Mouse (Mus musculus) stomach, postnatal 0 days (tissue): ENCODE results near the gene Fam227b. TPM values are rescaled to one million over a fixed set of nuclear protein-coding genes. Genes with fewer than 3 reads are reported as not detected.
A peak's percentile ranks its signal among the peaks of the same experiment; 100 is the strongest.

Experiments used
- ATAC-seq: fragments of 200-750 bp; cut with Nextera tagmentation; 2 replicates; pipeline ENCODE4 v1.8.0; 2017; ENCODE audit not compliant: low FRiP score, low TSS enrichment
- DNase-seq: peaks from one replicate; pipeline ENCODE4 v3.0.0-alpha.2; 2016; ENCODE audit warnings: low spot score
- H3K27ac ChIP-seq: fragments of 300-500 bp; sonication (generic); replicated peaks from 2 replicates; pipeline ENCODE4 v1.5.1; 2014; ENCODE audit warnings: mild to moderate bottlenecking, control low read depth
- H3K27me3 ChIP-seq: fragments of 300-500 bp; sonication (generic); 2 replicates; pipeline ENCODE4 v1.6.1; 2014; ENCODE audit warnings: low read length; ENCODE audit not compliant: control insufficient read depth, insufficient read depth
- H3K36me3 ChIP-seq: fragments of 300-500 bp; sonication (generic); 2 replicates; pipeline ENCODE4 v1.6.1; 2014; ENCODE audit warnings: low read length, mixed read lengths; ENCODE audit not compliant: control insufficient read depth, insufficient read depth
- H3K4me1 ChIP-seq: fragments of 300-500 bp; sonication (generic); replicated peaks from 2 replicates; pipeline ENCODE4 v1.6.1; 2014; ENCODE audit warnings: antibody characterized with exemption; ENCODE audit not compliant: control insufficient read depth, insufficient read depth
- H3K4me2 ChIP-seq: fragments of 300-500 bp; sonication (generic); replicated peaks from 2 replicates; pipeline ENCODE4 v1.6.1; 2014; ENCODE audit warnings: low read depth, mild to moderate bottlenecking, control low read depth, moderate library complexity
- H3K4me3 ChIP-seq: fragments of 300-500 bp; sonication (generic); 2 replicates; pipeline ENCODE4 v1.5.1; 2014; ENCODE audit warnings: low read depth, low read length, control low read depth
- H3K9ac ChIP-seq: fragments of 300-500 bp; sonication (generic); 2 replicates; pipeline ENCODE4 v1.6.1; 2014; ENCODE audit warnings: mild to moderate bottlenecking, low read length, control low read depth, mixed read lengths
- H3K9me3 ChIP-seq: fragments of 300-500 bp; sonication (generic); 2 replicates; pipeline ENCODE4 v1.6.1; 2016; ENCODE audit warnings: low read length; ENCODE audit not compliant: control insufficient read depth
- CTCF ChIP-seq: IDR thresholded peaks from 2 replicates; pipeline ENCODE4 v1.5.1; 2016; ENCODE audit warnings: antibody characterized with exemption, low read depth, mild to moderate bottlenecking, moderate library complexity
- EP300 ChIP-seq: optimal IDR thresholded peaks from 2 replicates; pipeline ENCODE3; 2016; ENCODE audit warnings: antibody characterized with exemption
- WGBS: fragments of 180-500 bp; shearing (Covaris S2); extraction: QIAGEN DNeasy Blood & Tissue Kit; methylation state at CpG from one replicate; pipeline ENCODE4 v1.1.7; 2014; 5-methylcytosine and 5-hydroxymethylcytosine counted together
- polyA plus RNA-seq: library from polyadenylated mRNA; unstranded; fragments of >200 nt; fragmentation: Nextera tagmentation; extraction: Ambion mirVana; gene quantifications from 2 replicates; pipeline ENCODE4 v1.2.1, GENCODE M21; 2015

Fam227b gene
- polyA plus RNA-seq, 1 experiment from 2014 or later: not detected

DNA sequence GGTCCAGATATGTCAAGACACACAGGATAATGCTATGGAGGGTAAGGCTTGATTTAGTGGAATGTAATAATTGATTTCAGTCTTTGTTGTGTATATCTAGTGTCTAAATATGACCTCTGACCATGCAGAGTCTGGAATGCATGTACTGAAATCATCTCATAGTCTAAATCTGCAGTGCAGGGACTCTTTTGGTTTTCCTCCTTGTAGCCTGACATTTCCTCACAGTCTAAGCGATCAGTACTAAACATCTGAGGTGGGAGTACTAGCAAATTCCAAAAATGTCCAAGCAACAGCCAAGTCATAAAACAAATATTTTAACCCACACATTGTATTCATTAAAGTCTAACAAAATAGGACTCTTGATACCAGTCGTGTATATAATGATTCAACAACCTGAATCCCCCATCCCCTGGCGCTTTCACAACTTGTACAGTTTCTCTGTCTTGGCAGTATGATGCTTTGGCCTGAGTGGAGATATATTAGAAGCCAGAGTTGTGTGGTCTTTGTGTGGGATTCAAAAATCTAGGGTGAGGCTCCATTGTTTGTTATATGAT is 86.4 kb downstream of the Fam227b start:
- H3K4me3 ChIP-seq: no peak overlapping the region
- WGBS: 64% methylated on average over 3 of the region's 3 CpGs
- H3K27me3 ChIP-seq: no peaks in the 10 kb centered on the region
- H3K36me3 ChIP-seq: no peaks in the 10 kb centered on the region
- no peak for DNase-seq
- no peaks in the 10 kb centered on the region; the same call in 1 of the 2 replicates for H3K4me1 ChIP-seq
- TF ChIP-seq EP300 (no peak), CTCF (no peak)
- no peak overlapping the region for H3K27ac ChIP-seq
- no peak for ATAC-seq
- no peak overlapping the region for H3K4me2 ChIP-seq
- H3K9ac ChIP-seq: no peak overlapping the region
- no peaks in the 10 kb centered on the region for H3K9me3 ChIP-seq

- 38% methylated on average over 2 of the region's 2 CpGs for WGBS
- TF ChIP-seq EP300 (no peak), CTCF (no peak)
- ATAC-seq (no peak), DNase-seq (no peak)
- Histone ChIP-seq H3K4me3 (no peak overlapping the region), H3K9me3 (no peaks in the 10 kb centered on the region), H3K36me3 (no peaks in the 10 kb centered on the region), H3K27ac (no peak overlapping the region), H3K27me3 (no peaks in the 10 kb centered on the region), H3K4me2 (no peak overlapping the region), H3K9ac (no peak overlapping the region), H3K4me1 (no peaks in the 10 kb centered on the region; the same call in 1 of the 2 replicates)
Observed at GRCm38 (mm10) chr2:126064814-126065213, 87.0 kb downstream of the Fam227b start.

GRCm38 (mm10) chr2:126062876-126063275 is 88.9 kb downstream of the Fam227b start:
- no peak for DNase-seq
- Histone ChIP-seq H3K36me3 (no peaks in the 10 kb centered on the region), H3K4me3 (no peak overlapping the region), H3K4me2 (no peak overlapping the region), H3K27me3 (no peaks in the 10 kb centered on the region), H3K9me3 (no peaks in the 10 kb centered on the region), H3K27ac (no peak overlapping the region), H3K9ac (no peak overlapping the region), H3K4me1 (no peaks in the 10 kb centered on the region; the same call in 1 of the 2 replicates)
- no peak for ATAC-seq
- WGBS: 61% methylated on average over 7 of the region's 7 CpGs
- no peak for TF ChIP-seq EP300
- no peak for TF ChIP-seq CTCF

GRCm38 (mm10) chr2:126061037-126061773 is 90.6 kb downstream of the Fam227b start:
- no peaks in the 10 kb centered on the region; the same call in 1 of the 2 replicates for H3K4me1 ChIP-seq
- H3K27ac ChIP-seq: no peak overlapping the region
- no peaks in the 10 kb centered on the region for H3K36me3 ChIP-seq
- ATAC-seq (no peak; the same call in 1 of the 2 replicates), DNase-seq (no peak)
- H3K9me3 ChIP-seq: no peaks in the 10 kb centered on the region
- H3K9ac ChIP-seq: no peak overlapping the region
- 41% methylated on average over 17 of the region's 17 CpGs for WGBS
- H3K4me3 ChIP-seq: no peak overlapping the region
- no peaks in the 10 kb centered on the region for H3K27me3 ChIP-seq
- H3K4me2 ChIP-seq: peak overlapping the region; percentile 25
- TF ChIP-seq EP300: no peak

DNA sequence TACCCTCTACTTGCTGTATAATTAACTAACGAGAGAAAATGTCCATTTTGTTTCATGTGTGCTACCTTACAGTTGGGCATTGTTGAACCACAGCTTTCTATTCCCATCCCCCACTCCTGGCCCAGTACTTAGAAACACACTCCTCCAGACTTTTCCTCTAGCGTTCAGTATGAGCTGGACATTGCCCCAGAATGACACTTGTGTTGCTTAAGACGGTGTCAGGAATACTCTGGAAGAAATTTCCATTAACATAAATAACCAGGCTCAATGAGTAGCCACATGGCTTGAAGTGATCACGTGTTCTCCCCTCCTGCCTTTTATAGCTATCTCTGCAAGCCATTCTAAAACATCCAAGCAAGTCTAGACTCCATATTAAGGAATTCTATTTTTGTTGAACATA is 91.2 kb downstream of the Fam227b start:
- Histone ChIP-seq H3K27ac (peak overlapping the region; percentile 24; the same call in 1 of the 2 replicates), H3K4me2 (0 out of 2 replicates have a peak overlapping the region, but pooled peaks have one; percentile 25), H3K27me3 (no peaks in the 10 kb centered on the region)

DNA sequence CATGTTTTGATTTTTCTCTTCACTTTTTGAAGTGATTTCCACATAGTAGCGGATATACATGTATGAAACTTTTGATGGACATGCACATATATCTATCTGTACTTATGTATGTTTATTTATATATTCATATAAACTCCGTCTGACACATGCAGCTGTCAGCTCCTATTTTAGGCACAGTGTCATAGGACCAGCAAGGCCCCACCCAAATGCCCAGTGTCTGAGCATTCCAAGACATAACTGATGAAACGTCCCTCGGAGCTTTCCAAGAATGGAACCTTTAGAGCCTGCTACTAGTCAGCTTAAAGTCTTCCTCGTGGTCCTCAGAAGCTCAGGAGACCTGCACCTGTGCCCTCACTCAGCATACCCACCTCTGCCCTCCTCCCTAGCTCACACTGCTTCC is 98.1 kb downstream of the Fam227b start:
- ATAC-seq (no peak), DNase-seq (no peak)
- no peaks in the 10 kb centered on the region for H3K4me1 ChIP-seq
- no peaks in the 10 kb centered on the region for H3K27me3 ChIP-seq
- 50% methylated on average over 5 of the region's 5 CpGs for WGBS
- no peak overlapping the region for H3K27ac ChIP-seq
- no peak overlapping the region for H3K9ac ChIP-seq
- H3K9me3 ChIP-seq: no peaks in the 10 kb centered on the region
- no peaks in the 10 kb centered on the region for H3K36me3 ChIP-seq
- H3K4me2 ChIP-seq: no peak overlapping the region
- H3K4me3 ChIP-seq: no peak overlapping the region
- TF ChIP-seq EP300: no peak
- TF ChIP-seq CTCF: no peak

More for the DNA sequence above, 91.2 kb downstream of the Fam227b start:
- DNase-seq (no peak), ATAC-seq (peak; percentile 56; the same call in 1 of the 2 replicates)
- no peaks in the 10 kb centered on the region for H3K36me3 ChIP-seq
- 46% methylated on average over 4 of the region's 4 CpGs for WGBS
- no peak overlapping the region for H3K9ac ChIP-seq
- H3K4me1 ChIP-seq: no peaks in the 10 kb centered on the region; the same call in 1 of the 2 replicates
- H3K9me3 ChIP-seq: no peaks in the 10 kb centered on the region
- H3K4me3 ChIP-seq: no peak overlapping the region
- TF ChIP-seq CTCF (no peak), EP300 (no peak)
